Mouse (Mus musculus): ENCODE data around the gene Prkd1.
A peak's percentile ranks its signal among the peaks of the same experiment; 100 is the strongest.

Prkd1 gene

GRCm38 (mm10) chr12:50558231-50558630, 90.7 kb downstream of the Prkd1 start:
- no peak for DNase-seq (ENCODE audit: low spot score in 2 of 2)

DNA sequence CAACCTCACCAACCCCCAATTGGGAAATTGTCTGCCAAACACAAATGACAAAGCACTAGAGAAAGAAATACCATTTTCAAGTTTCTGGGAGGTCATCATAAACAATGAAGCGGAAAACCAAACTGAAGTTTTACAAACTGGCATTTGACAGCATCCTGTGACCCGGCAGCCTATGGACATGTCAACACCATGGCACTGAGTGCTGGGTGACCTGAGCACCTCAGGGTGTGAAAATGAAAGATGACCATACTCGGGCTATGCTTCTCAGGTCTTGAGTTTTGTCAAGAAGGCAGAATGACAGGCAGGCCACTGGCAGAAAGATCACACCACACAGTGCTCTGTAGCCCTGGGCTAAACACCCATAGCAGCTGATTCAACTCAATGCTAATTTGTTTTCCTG, 94.7 kb downstream of the Prkd1 start:
- DNase-seq (ENCODE audit: low spot score in 2 of 2): no peak

GRCm38 (mm10) chr12:50549860-50550555, 98.9 kb downstream of the Prkd1 start:
- peak; percentile 76 to 77 for DNase-seq (ENCODE audit: low spot score in 2 of 2)

DNA sequence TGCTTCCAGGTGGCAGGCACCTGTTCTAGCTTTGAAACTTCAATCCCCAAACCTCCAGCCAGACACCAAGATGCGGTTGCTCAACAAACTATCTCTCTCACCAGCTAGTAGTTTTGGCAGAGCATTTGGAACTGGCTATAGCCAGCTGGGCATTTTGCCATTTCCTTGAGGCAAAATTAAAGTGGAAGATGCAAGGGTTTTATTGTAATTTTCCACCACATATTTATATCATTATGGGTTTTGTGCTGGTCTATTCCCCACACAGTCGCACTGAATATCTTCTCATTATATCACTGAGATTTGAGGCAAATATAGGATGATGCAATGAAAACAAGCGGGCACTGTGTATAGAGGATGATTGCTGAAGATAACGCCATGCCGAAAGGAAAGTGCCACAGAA, 102.5 kb downstream of the Prkd1 start:
- peak in 1 of 2 experiments; percentile 24 for DNase-seq (ENCODE audit: low spot score in 2 of 2)

- DNase-seq (ENCODE audit: low spot score in 2 of 2): no peak
Measured at GRCm38 (mm10) chr12:50545610-50545919, 103.3 kb downstream of the Prkd1 start.

GRCm38 (mm10) chr12:50544855-50545609, 103.9 kb downstream of the Prkd1 start:
- no peak for DNase-seq (ENCODE audit: low spot score in 2 of 2)

DNA sequence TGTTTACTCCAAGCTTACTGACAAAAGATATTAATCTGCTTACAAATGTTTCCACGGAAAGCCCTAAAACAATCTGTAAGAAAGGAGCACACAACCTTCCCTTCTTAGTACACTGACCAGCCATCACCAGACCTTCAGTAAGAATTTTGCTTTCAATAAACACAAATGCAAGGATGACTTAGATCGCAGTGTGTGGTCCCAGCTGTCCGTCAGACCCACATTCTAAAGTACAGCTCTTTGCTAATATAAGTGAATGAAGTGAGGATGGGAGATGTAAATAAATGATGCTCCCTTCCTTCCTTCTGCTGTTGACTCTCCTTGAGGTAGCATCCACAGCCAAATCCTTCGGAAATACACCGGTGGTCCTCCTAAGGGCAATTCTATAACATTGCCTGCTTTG, 108.1 kb downstream of the Prkd1 start:
- DNase-seq (ENCODE audit: low spot score in 2 of 2): no peak

- DNase-seq (ENCODE audit: low spot score in 2 of 2): peak in 1 of 2 experiments; percentile 72
Measured at GRCm38 (mm10) chr12:50538296-50538965, 110.5 kb downstream of the Prkd1 start.

DNA sequence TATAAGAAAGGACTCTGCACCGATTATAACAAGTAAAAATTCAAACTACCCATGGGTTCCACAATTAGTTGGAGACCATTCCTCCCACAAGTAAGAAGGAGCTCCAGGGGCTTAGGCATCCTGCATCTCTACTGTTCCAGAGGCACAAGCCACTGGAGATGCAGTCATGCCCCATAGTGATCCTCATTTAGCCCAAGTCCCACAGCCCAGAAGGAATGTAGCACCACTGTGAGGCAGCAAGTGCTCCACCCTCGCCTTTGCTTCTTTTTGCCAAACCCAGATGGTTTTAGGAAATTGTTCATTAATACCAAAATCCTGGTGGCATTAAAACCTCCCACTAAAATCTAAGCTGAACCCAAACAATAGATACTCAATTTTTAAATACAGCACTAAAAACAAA, 111.1 kb downstream of the Prkd1 start:
- DNase-seq (ENCODE audit: low spot score in 2 of 2): peak; percentile 46 to 52

DNA sequence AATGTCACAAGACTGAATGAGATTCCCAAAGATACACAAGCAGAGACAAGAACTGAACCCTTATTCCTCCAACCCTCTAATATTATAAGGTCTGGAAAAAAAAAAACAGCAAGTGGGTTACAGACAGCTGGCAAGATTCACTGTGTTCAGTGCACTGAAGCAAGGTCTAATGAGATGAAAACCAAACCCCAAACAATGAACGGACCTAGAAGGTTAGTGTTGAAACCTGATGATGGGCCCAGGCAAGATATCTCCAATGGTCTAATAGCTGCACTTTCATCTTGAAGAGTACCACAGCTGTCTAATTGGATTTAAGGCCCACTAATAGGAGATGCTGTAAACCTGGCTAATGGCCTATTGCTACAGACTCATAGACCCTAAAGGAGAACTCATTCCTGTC, 111.9 kb downstream of the Prkd1 start:
- DNase-seq (ENCODE audit: low spot score in 2 of 2): no peak

DNA sequence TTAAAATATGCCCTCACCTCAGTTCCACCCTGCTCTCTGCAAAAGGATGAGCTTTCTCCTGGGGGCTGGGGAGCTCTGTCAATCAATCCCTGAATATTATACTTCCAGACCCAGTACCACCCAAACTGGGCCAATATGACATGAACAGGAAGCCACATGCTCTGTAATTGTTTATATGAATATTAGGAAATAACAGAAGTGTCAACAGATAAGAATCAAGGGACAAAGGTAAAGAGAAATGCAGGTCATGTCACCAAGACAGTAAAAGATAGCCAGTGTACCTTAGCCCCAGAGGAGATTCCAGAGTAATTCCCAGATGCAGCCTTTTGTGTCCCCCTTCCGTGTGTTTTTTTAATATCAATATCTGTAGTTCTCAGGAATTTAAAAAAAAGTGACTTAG, 120.3 kb downstream of the Prkd1 start:
- no peak for DNase-seq (ENCODE audit: low spot score in 2 of 2)

- no peak for DNase-seq (ENCODE audit: low spot score in 2 of 2)
Measured at GRCm38 (mm10) chr12:50524061-50524460, 124.8 kb downstream of the Prkd1 start.

- DNase-seq (ENCODE audit: low spot score in 2 of 2): no peak
Measured at GRCm38 (mm10) chr12:50514526-50514925, 134.4 kb downstream of the Prkd1 start.

- DNase-seq (ENCODE audit: low spot score in 2 of 2): no peak
Measured at GRCm38 (mm10) chr12:50511486-50512225, 137.2 kb downstream of the Prkd1 start.

GRCm38 (mm10) chr12:50508762-50509161, 140.1 kb downstream of the Prkd1 start:
- no peak for DNase-seq (ENCODE audit: low spot score in 2 of 2)

GRCm38 (mm10) chr12:50499796-50500504, 148.9 kb downstream of the Prkd1 start:
- no peak for DNase-seq (ENCODE audit: low spot score in 2 of 2)

- DNase-seq (ENCODE audit: low spot score in 2 of 2): no peak
Measured at GRCm38 (mm10) chr12:50496006-50496405, 152.9 kb downstream of the Prkd1 start.

DNA sequence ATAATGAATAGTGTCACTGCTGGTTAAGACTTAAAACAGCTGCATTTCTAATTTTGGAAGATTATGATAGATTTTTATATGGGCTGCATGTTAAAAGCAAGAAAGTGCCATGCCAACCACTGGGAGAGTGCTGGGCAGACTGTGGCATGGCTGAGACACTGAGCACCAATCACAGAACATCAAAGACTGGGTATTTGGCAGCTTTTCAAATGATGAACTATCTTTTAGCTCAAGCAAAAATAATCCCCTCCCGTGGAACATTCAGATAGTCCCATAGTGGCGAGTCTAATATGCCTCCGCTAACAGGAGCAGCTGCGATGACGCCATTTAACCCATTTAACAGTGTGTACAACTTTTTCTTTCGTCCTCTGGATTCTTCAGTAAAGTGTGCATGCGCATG, 169.1 kb downstream of the Prkd1 start:
- DNase-seq (ENCODE audit: low spot score in 2 of 2): no peak

- no peak for DNase-seq (ENCODE audit: low spot score in 2 of 2)
Measured at GRCm38 (mm10) chr12:50457151-50457550, 191.7 kb downstream of the Prkd1 start.

GRCm38 (mm10) chr12:50451761-50452160, 197.1 kb downstream of the Prkd1 start:
- peak; percentile 28 to 59 for DNase-seq (ENCODE audit: low spot score in 2 of 2)

- no peak for DNase-seq (ENCODE audit: low spot score in 2 of 2)
Measured at GRCm38 (mm10) chr12:50436660-50437059, 212.2 kb downstream of the Prkd1 start.
